Mouse (Mus musculus) adrenal gland (tissue): ENCODE measurements around the gene Tas2r139.
"Not testable (repeated sequence)": the region's sequence is repeated elsewhere in the genome, so short reads cannot be mapped to it uniquely, and the experiment has no call there.

Experiments
- intact Hi-C: fragments of 180-260 bp; cut with DNase I; formaldehyde crosslinking; loops from one replicate; pipeline ENCODE4 v1.15.1; 2025
- long read RNA-seq, 2 experiments: library from polyadenylated mRNA; unstranded; transcript quantifications; one replicate each; pipeline ENCODE4 v2.0.0; 2020; ENCODE audit warnings: borderline replicate concordance in 1 of 2; ENCODE audit not compliant: insufficient replicate concordance in 1 of 2

Gene Tas2r139
- long read RNA-seq, experiment 1, result 0 reads
- long read RNA-seq, experiment 2, result 0 reads

DNA sequence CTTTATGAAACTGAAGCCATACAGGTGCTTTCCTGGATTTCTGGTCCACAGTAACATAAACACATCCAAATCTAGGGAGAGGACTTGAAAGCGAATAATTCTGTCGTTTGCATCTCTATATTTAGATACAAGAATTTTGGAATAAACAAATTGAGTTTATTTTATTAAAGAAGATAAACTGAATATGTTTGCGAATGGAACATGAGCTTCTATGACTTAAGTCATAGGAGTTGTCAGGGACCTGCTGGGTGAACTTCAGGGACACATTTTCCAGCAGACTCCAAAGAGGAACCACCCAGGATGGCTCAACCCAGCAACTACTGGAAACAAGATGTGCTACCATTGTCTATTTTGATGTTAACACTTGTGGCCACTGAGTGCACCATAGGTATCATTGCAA, at the start of gene Tas2r139:
Gene Tas2r139 (plus strand): TSS at position 301 of the 400 bp plus-strand sequence.
- intact Hi-C loops, result no loop called here

DNA sequence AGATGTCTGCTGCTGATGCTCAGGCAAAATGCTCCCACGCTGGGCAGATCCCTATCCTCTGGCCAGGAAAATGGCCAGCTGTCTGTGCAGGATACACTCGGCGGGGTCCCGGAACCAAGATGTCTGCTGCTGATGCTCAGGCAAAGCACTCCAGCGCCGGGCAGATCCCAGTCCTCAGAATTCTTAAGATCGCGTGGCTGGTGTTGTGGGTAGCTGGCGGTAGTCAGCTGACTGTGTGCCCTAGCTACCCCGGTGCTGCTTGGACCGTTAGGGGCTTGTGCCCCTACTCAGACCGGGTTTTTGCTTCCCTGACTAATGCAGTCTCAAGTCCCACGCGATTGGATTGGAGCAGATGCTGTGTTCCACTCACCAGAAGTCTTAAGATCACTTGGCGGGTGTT, 10.4 kb downstream of the Tas2r139 start:
- intact Hi-C loops, result not testable (repeated sequence)

DNA sequence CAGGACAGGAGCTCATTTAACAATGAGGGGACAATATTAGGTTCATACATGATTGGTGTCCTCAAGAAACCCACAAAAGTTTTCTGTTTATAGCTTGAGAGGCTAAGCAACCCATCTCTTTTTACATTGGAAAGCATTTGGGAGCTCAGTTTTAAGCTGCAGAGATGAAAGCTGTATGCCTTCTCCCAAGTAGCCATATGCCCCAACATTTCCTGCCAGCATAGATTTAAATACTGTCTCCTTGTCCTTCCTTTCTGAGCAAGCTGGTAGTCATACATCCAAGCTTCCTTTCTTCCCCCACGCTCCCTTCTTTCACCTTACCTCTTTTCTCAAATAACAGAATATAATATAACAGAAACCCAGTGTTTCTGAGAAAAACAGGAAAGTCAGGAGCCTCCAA, 41.7 kb downstream of the Tas2r139 start:
- intact Hi-C loops, result no loop called here

DNA sequence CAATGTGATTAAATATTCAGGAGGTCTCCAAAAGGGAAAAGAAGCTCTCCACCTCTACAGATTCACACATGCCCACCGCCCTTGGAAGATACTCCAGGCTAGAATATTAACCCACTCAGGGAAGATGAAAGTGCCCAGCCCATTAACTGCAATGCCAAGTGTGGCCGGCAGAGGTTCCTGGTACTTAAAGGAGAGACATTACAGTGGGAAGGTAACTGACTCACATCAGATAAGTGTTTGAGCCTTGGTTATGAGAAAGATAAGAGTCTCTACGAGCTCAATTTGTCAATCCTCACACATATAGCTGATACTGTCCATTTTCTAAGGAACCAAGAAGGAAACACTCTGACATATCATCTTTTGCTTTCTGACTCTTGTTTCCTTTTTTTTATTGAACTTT, 45.5 kb downstream of the Tas2r139 start:
- intact Hi-C loops, result no loop called here
